Mouse (Mus musculus): ENCODE data around the gene Anln.
A peak's percentile ranks its signal among the peaks of the same experiment; 100 is the strongest.

Gene Anln

GRCm38 (mm10) chr9:22399021-22399420 lies 10.0 kb upstream of the Anln start:
- no peak for DNase-seq

GRCm38 (mm10) chr9:22394725-22395124 lies 5.7 kb upstream of the Anln start:
- no peak for DNase-seq

GRCm38 (mm10) chr9:22390390-22390789 lies 1.4 kb upstream of the Anln start:
- no peak for DNase-seq

- DNase-seq = no peak
Measured at GRCm38 (mm10) chr9:22389736-22390245, 803 bp upstream of the Anln start.

GRCm38 (mm10) chr9:22388401-22388980 lies 497 bp downstream of the Anln start:
- peak; percentile 47 for DNase-seq

GRCm38 (mm10) chr9:22387901-22388300 lies 1.1 kb downstream of the Anln start:
- no peak for DNase-seq

- no peak for DNase-seq
Measured at GRCm38 (mm10) chr9:22385890-22386289, 3.1 kb downstream of the Anln start.

GRCm38 (mm10) chr9:22376086-22376485 lies 12.9 kb downstream of the Anln start:
- DNase-seq = no peak

GRCm38 (mm10) chr9:22372760-22373159 lies 16.2 kb downstream of the Anln start:
- no peak for DNase-seq

- DNase-seq = no peak
Measured at GRCm38 (mm10) chr9:22368030-22368429, 21.0 kb downstream of the Anln start.

GRCm38 (mm10) chr9:22366621-22367020 lies 22.4 kb downstream of the Anln start:
- no peak for DNase-seq

GRCm38 (mm10) chr9:22366221-22366620 lies 22.8 kb downstream of the Anln start:
- DNase-seq = no peak

GRCm38 (mm10) chr9:22360916-22361315 lies 28.1 kb downstream of the Anln start:
- no peak for DNase-seq

- no peak for DNase-seq
Measured at GRCm38 (mm10) chr9:22355919-22356318, 33.1 kb downstream of the Anln start.

GRCm38 (mm10) chr9:22353901-22354300 lies 35.1 kb downstream of the Anln start:
- DNase-seq = no peak

- peak; percentile 11 for DNase-seq
Measured at GRCm38 (mm10) chr9:22353465-22353864, 35.5 kb downstream of the Anln start.

- no peak for DNase-seq
Measured at GRCm38 (mm10) chr9:22340331-22340730, 48.7 kb downstream of the Anln start.

GRCm38 (mm10) chr9:22337217-22337616 lies 51.8 kb downstream of the Anln start:
- no peak for DNase-seq

GRCm38 (mm10) chr9:22327475-22328387 lies 61.3 kb downstream of the Anln start:
- peak; percentile 92 for DNase-seq

- DNase-seq = peak; percentile 89
Measured at GRCm38 (mm10) chr9:22327099-22327474, 61.9 kb downstream of the Anln start.

GRCm38 (mm10) chr9:22324579-22324978 lies 64.4 kb downstream of the Anln start:
- DNase-seq = no peak

- no peak for DNase-seq
Measured at GRCm38 (mm10) chr9:22322381-22323211, 66.4 kb downstream of the Anln start.

GRCm38 (mm10) chr9:22319109-22319508 lies 69.9 kb downstream of the Anln start:
- no peak for DNase-seq
